Mouse (Mus musculus) gastrocnemius, adult 8-10 months (tissue): Measurements from ENCODE around the gene Slc2a12. TPM values are rescaled to one million over a fixed set of nuclear protein-coding genes. Genes with fewer than 3 reads are reported as not detected.
A peak's percentile ranks its signal among the peaks of the same experiment; 100 is the strongest.

ENCODE experiments used
- DNase-seq, 2 experiments: peaks; one replicate each; pipeline ENCODE4 v3.0.0; 2022; ENCODE audit warnings: low spot score in 2 of 2
- microRNA-seq: library from miRNA; unstranded; fragments of <30 nt; microRNA quantifications from one replicate; pipeline ENCODE4 v1.2.0, GENCODE M21; 2022
- total RNA-seq, 4 experiments: library from RNA; stranded (reverse); gene quantifications; 2 replicates each; pipeline ENCODE4 v1.2.4; 2022

The Slc2a12 gene
- total RNA-seq, 4 experiments from 2014 or later: 11.3 to 15.5 (median 14.2) TPM

- DNase-seq: no peak
These were observed 81.5 kb downstream of the Slc2a12 start for GRCm38 (mm10) chr10:22726295-22726694.

DNA sequence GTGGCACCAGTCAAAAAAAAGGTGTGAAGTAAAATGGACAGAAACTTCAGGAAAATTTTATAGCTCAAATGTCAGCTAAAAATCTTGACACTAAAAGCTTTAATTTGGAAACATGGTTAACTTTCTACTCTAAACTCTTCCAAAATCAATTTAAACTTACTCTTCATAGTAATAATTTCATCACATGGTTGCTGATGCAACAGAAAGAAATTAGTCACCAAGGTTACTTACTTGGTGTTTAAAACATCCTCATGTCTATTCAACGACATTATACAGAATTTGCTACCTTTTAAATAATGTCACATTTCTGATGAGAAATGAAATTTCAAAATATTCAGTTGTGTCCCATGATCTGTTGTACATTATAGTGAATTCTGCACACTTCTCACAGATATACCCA lies 83.4 kb downstream of the Slc2a12 start:
- DNase-seq: no peak

DNA sequence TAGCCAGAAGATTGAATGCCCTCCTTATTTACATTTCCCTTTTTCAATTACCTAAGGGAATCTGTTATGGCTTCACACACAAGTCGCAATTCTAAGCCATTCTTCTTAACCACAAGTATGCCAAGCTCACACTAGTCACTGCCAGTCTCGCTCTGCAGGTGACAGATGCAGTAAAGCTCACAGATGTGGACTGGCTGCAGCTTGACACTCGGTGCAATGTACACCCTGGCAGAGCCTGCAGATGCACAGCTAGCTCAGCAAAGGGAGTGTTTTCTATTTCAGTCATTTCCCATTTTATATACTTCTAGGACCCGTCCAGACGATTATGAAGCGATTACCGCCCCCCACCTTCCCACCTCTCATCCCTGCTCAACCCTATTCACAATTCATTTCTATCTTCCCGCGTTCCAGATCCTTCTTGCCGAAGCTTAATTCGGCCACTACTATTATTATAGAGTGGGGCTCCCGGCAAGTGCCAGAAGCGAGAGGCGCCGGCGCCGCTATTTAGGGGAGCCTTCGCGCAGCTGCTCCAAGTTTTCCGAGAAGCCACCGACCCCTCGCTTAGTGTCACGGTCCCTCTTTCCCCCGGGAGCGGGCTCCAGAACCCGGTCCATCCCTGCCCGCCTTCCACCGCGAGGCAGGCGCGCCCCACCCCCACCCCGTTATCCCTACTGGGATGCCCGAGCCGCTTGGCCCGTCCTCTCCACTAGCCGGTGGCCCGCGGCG lies 85.6 kb downstream of the Slc2a12 start:
- DNase-seq: no peak

GRCm38 (mm10) chr10:22730992-22731271 lies 86.1 kb downstream of the Slc2a12 start:
- no peak for DNase-seq

- DNase-seq: peak; percentile 95 to 96
These were observed 86.7 kb downstream of the Slc2a12 start, which contains the start of gene Tbpl1 for GRCm38 (mm10) chr10:22731272-22732093. Tbpl1 (minus strand) TSS chr10:22731938.

DNA sequence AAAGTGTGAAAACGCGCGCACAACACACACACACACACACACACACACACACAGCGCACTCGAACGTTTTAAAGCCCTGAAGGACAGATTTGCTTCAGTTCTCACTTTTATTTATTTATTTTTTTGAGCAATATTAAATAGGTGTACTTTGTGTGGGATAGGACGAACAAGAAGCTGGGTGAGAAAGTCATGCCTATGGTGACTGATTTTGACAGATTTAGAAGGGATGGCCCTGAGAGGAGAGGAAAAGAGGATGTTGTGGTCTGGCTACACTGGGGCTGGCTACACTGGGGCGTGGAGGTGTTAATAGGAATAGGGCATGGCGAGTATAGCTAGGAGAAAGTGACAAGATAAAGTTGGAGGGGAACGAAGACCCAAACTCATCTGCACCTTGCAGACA lies 87.4 kb downstream of the Slc2a12 start:
- DNase-seq: no peak

DNA sequence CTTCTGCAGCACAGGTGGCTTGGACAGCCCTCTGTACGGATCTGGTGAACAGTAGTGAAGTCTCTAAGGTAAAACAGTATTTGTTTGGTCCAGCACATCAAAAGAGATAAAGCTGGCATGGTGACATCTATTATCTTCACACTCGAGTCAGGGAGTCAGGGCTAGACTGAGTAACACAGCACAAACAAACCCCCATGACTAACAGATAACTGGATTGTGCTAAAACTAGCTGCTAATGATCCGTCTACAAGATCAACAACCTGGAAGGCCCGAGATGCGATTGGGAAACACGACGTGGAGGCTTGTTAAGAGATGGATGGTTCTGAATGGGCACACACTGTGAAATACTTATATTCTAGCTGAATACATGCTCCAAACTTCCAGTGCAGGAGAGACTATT lies 101.1 kb downstream of the Slc2a12 start:
- DNase-seq: no peak

GRCm38 (mm10) chr10:22746334-22747322 lies 101.8 kb downstream of the Slc2a12 start:
- no peak for DNase-seq

- no peak for DNase-seq
These were observed 106.4 kb downstream of the Slc2a12 start for GRCm38 (mm10) chr10:22751175-22751682.

Small RNA genes lying within 50 kb of the gene (microRNA-seq; reads per million reads assigned to microRNA genes)
- gene Mir7663: not detected

Other genes starting within 250 kb of the Slc2a12 start
- 10 to 100 TPM; 13.2 to 18.6 (median 16.8) TPM for gene Tbpl1, start 86.9 kb downstream of the Slc2a12 start, total RNA-seq
- not detected for gene Tcf21, start 175.2 kb downstream of the Slc2a12 start, total RNA-seq